Mouse (Mus musculus) inflammation-experienced regulatory T-cells, adult 16 weeks (primary cell): ENCODE results near the gene Trove2. TPM values are rescaled to one million over a fixed set of nuclear protein-coding genes. Genes with fewer than 3 reads are reported as not detected.

Experiments used
- polyA plus RNA-seq: library from polyadenylated mRNA; unstranded; fragments of 100-300 nt; shearing (Covaris generic); gene quantifications from one replicate; pipeline ENCODE4 v1.2.1, GENCODE M21; 2017

Gene Trove2
- 7.3 TPM for polyA plus RNA-seq

DNA sequence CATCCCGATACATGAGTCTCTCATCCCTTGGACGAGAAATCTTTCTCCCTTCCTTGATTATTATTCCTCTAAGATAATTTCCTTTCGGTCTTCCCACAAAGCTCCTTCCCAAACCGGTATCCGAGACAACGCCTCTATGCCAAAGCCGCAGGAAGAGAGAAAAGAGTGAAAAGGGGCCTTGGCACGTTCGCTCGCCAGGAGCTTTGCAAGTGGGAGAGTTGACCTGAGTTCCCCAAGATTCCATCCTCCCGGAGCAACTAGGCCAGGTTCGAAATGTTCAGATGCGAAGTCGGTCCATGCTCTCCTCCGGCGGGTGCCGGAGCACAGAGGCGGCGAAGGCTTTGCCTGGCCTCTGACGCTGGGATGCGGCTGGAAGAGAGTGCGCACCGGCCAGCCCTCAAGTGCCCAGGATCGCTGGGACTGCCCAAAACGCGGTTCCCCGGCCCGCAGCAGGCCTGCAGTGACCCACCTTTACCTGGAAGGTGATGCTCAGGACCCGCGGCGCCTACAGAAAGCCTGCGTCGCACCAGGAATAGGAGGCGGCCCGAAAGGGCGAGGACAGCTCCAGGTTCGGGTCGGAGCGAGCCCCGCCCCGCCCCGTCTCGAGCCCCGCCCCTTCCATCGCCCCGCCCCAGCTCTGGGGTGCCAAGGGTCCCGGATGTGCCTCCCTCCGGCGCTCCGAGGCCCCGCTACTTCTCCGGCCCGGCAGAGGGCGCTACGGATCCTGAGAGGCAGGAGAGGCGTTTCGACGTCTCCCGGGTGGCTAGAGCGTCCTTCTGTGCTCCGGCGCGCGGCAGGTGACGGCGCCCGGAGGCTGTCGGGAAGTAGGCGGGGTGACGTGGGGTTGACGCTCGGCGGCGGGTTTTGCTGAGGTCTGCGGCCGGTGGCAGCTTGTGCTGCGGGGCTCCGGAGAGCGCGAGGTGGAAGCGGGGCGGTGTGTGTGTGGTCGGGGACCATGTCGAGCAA, at the start of gene Trove2, which contains the start of gene Uchl5:
TSS of gene Trove2 (minus strand) at position 623 of the 966 bp plus-strand sequence.
TSS of gene Uchl5 (plus strand) at position 827 of the 966 bp plus-strand sequence.

GRCm38 (mm10) chr1:143716038-143716437, 60.8 kb downstream of the Trove2 start, which contains the start of gene Glrx2:
Gene Glrx2, plus strand, starts transcription at chr1:143716338.

GRCm38 (mm10) chr1:143702741-143703262, 74.1 kb downstream of the Trove2 start, which contains the start of gene Cdc73:
Gene Cdc73, minus strand, starts transcription at chr1:143702893.

Other genes with a start within 250 kb of the Trove2 start
- gene B3galt2, start 136.4 kb downstream of the Trove2 start, polyA plus RNA-seq, result 0.23 TPM
- gene Cdc73, start 74.2 kb downstream of the Trove2 start, polyA plus RNA-seq, result 9.3 TPM
- 59.3 TPM for gene Glrx2, start 60.7 kb downstream of the Trove2 start, polyA plus RNA-seq
- 76.2 TPM for gene Uchl5, start 204 bp upstream of the Trove2 start, polyA plus RNA-seq
- 28.6 TPM for gene Rgs2, start 227.1 kb upstream of the Trove2 start, polyA plus RNA-seq